Mouse (Mus musculus): Measurements from ENCODE around the gene Otud7b.

DNA sequence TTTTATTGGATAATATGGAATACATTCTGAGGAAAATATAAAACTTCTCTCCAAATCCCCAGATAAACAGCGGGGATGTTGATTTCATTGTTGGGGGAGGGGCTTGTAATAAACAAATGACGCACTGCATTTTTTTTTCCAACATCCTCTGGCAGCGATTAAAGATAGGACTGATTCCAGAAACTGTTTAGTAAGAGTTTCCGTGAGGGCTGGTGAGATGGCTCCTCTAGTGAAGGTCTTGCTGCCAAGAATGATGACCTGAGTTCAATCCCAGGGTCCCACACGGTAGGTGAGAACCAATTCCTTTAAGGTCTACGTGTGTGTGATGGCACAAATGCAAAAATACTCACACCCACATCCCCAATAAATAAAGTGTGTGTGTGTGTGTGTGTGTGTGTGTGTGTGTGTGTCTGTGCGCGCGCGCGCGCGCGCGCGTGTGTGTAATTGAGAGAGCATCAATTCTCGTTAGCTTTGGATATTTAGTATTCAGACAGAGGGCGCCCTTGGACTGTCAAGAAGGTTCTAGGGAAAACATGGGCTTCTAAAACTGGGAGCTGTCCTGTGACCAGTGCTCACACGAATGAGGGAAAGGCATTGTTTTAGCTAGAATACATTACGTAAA lies 38.5 kb upstream of the Otud7b start:
- TF ChIP-seq CTCF (IDR thresholded peaks at IDR 0.05; ENCODE audit: borderline replicate concordance, extremely low read depth, insufficient read depth, insufficient read length) (peak; percentile 31; the same call in 1 of the 2 replicates), POLR2A (IDR thresholded peaks at IDR 0.05; ENCODE audit: borderline replicate concordance, extremely low read depth, insufficient read depth, insufficient read length, poor library complexity, severe bottlenecking) (no peak)

All from brain, embryonic 14.5 days (tissue).